Mouse (Mus musculus) liver, embryonic 16.5 days (tissue): ENCODE results near the gene Olfr211. TPM values are rescaled to one million over a fixed set of nuclear protein-coding genes. Genes with fewer than 3 reads are reported as not detected.

Source experiments
- ATAC-seq: fragments of 200-750 bp; cut with Nextera tagmentation; 2 replicates; pipeline ENCODE4 v1.8.0; 2017; ENCODE audit warnings: low read depth, mild to moderate bottlenecking, moderate number of reproducible peaks, moderate library complexity
- H3K27ac ChIP-seq: fragments of 300-500 bp; sonication (generic); 2 replicates; pipeline ENCODE4 v1.5.1; 2014; ENCODE audit warnings: mild to moderate bottlenecking, low read length
- H3K27me3 ChIP-seq: fragments of 300-500 bp; sonication (generic); 2 replicates; pipeline ENCODE4 v1.6.1; 2014; ENCODE audit warnings: low read depth, low read length, mixed read lengths; ENCODE audit not compliant: control insufficient read depth, insufficient read depth
- H3K36me3 ChIP-seq: fragments of 300-500 bp; sonication (generic); 2 replicates; pipeline ENCODE4 v1.6.1; 2014; ENCODE audit warnings: mild to moderate bottlenecking; ENCODE audit not compliant: control insufficient read depth, insufficient read depth
- H3K4me1 ChIP-seq: fragments of 300-500 bp; sonication (generic); 2 replicates; pipeline ENCODE4 v1.6.1; 2014; ENCODE audit warnings: low read depth, low read length, mixed read lengths; ENCODE audit not compliant: control insufficient read depth
- H3K4me2 ChIP-seq: fragments of 300-500 bp; sonication (generic); 2 replicates; pipeline ENCODE4 v1.6.1; 2014; ENCODE audit warnings: low read depth, low read length, mixed read lengths
- H3K4me3 ChIP-seq: fragments of 300-500 bp; sonication (generic); 2 replicates; pipeline ENCODE4 v1.5.1; 2014; ENCODE audit warnings: low read depth, mild to moderate bottlenecking, low read length
- H3K9ac ChIP-seq: fragments of 300-500 bp; sonication (generic); 2 replicates; pipeline ENCODE4 v1.6.1; 2014; ENCODE audit warnings: low read depth, low read length
- H3K9me3 ChIP-seq: fragments of 300-500 bp; sonication (generic); replicated peaks from 2 replicates; pipeline ENCODE4 v1.6.1; 2016; ENCODE audit warnings: low read length; ENCODE audit not compliant: control insufficient read depth
- WGBS: fragments of 180-500 bp; shearing (Covaris S2); extraction: QIAGEN DNeasy Blood & Tissue Kit; methylation state at CpG from one replicate; pipeline ENCODE4 v1.1.7; 2014; ENCODE audit not compliant: insufficient replicate concordance; 5-methylcytosine and 5-hydroxymethylcytosine counted together
- polyA plus RNA-seq: library from polyadenylated mRNA; unstranded; fragments of >200 nt; fragmentation: Nextera tagmentation; extraction: Ambion mirVana; gene quantifications from 2 replicates; pipeline ENCODE4 v1.2.1, GENCODE M21; 2015

Olfr211 gene
- polyA plus RNA-seq, result not detected in 2 replicates

- no peak within 1 kb of the TSS for H3K4me2 ChIP-seq
- H3K9ac ChIP-seq, result no peak within 1 kb of the TSS
- no peaks in the 10 kb centered on the region for H3K4me1 ChIP-seq
- no peaks in the 10 kb centered on the region for H3K27me3 ChIP-seq
- H3K36me3 ChIP-seq, result no peaks in the 10 kb centered on the region
- no peak for ATAC-seq
- H3K9me3 ChIP-seq, result no peaks in the 10 kb centered on the region
- WGBS, result 59% methylated on average over 4 of the region's 4 CpGs
- H3K4me3 ChIP-seq, result no peak within 1 kb of the TSS
- H3K27ac ChIP-seq, result no peak within 1 kb of the TSS
Observed at GRCm38 (mm10) chr6:116488791-116489190, at the start of gene Olfr211. Gene Olfr211, plus strand, starts transcription at chr6:116489091.

DNA sequence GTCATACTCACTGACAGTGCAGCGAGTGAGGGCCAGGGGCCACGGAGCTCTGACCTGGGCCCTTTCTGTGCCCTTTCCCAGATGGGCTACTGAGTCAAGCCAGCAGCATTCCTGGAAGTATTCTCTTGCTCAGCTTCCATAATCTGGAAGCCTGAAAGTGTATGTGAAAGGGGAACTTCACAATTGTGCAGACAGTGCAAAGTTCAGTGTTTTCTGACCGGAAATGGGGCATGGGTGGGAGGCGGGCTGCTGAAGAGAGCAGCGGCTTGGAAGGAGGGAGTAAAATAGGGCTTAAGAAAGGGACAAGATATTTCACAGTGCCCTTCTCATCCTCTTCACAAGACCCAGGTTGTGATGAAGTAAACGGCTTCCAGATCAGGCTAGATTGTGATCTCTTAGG, 49.4 kb upstream of the Olfr211 start:
- Histone ChIP-seq H3K4me2 (no peak overlapping the region), H3K4me3 (no peak overlapping the region), H3K36me3 (no peaks in the 10 kb centered on the region), H3K9ac (no peak overlapping the region), H3K4me1 (no peaks in the 10 kb centered on the region), H3K9me3 (no peaks in the 10 kb centered on the region), H3K27ac (no peak overlapping the region), H3K27me3 (no peaks in the 10 kb centered on the region)
- no peak for ATAC-seq
- WGBS, result 60% methylated on average over 6 of the region's 6 CpGs

DNA sequence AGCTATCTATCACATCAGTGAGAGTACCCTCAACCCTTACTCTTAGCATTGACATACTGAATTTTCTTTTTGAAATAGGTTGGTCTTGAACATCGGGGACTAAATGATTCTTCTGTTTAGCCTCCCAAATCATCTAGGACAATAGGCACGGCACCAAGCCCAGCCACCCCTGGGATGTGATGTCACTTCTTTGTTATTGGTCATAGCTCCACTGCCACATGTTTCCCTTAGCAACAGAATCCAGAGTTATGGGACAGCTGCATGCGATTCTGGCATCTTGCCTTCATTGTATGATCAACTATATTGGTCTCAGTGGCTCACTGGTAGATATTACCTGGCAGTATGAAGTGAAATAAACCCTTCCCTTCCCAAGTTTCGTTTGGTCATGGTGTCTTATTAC, 48.4 kb upstream of the Olfr211 start:
- WGBS, result 50% methylated on average over 4 of the region's 4 CpGs
- Histone ChIP-seq H3K4me3 (no peak overlapping the region), H3K9ac (no peak overlapping the region), H3K27me3 (no peaks in the 10 kb centered on the region), H3K36me3 (no peaks in the 10 kb centered on the region), H3K27ac (no peak overlapping the region), H3K4me1 (no peaks in the 10 kb centered on the region), H3K4me2 (no peak overlapping the region), H3K9me3 (no peaks in the 10 kb centered on the region)
- ATAC-seq, result no peak

DNA sequence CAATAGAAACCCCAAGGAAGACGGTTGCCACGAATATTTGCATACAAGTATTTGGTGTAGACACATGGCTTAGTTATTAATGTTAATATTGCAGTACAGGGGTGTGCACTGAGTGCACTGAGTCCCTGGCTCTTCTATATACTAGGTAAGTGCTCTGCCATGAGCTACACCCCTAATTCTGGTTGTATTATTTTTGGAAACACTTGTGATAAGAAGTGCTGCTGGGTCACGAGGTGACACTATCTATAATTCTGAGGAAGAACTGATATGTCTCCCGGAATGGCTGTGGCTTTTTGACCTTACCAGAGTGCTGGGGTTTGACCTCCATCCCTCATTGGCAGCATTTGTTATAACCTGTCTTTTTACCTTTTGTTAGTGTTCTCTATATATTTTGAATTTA, 48.0 kb upstream of the Olfr211 start:
- no peak for ATAC-seq
- no peak overlapping the region for H3K27ac ChIP-seq
- 34% methylated on average over 4 of the region's 4 CpGs for WGBS
- H3K4me1 ChIP-seq, result no peaks in the 10 kb centered on the region
- no peak overlapping the region for H3K4me2 ChIP-seq
- H3K9me3 ChIP-seq, result no peaks in the 10 kb centered on the region
- H3K9ac ChIP-seq, result no peak overlapping the region
- H3K4me3 ChIP-seq, result no peak overlapping the region
- no peaks in the 10 kb centered on the region for H3K27me3 ChIP-seq
- no peaks in the 10 kb centered on the region for H3K36me3 ChIP-seq

DNA sequence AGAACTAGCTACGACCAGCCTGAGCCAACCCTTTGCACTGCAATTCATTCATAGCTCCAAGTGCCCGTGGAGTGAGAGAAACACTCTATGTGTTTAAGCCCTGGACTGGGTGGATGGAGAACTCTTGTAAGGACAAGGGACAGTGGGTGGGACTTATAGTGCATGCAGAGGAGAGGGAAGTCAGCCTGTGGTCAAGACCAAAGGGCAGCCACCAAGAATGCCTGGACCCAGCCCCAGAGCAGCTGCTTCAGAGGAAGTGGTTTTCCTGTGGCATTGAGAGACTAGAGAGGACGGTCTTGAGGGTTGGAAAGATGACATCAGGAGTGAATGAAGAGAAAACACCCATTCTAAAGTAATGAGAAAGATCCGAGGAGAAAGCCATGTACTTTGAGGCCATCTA, 33.1 kb upstream of the Olfr211 start:
- Histone ChIP-seq H3K27ac (no peak overlapping the region), H3K4me2 (no peak overlapping the region), H3K9me3 (no peaks in the 10 kb centered on the region), H3K27me3 (peaks cover 9% of the 10 kb centered on the region), H3K9ac (no peak overlapping the region), H3K36me3 (no peaks in the 10 kb centered on the region), H3K4me1 (no peaks in the 10 kb centered on the region; the same call in none of the 2 replicates), H3K4me3 (no peak overlapping the region)
- WGBS, result 28% methylated on average over 4 of the region's 4 CpGs
- no peak for ATAC-seq

GRCm38 (mm10) chr6:116456482-116456881, 32.4 kb upstream of the Olfr211 start:
- H3K27me3 ChIP-seq, result peaks cover 16% of the 10 kb centered on the region
- no peak overlapping the region for H3K4me2 ChIP-seq
- WGBS, result 0% methylated on average over 1 of the region's 1 CpGs
- H3K9ac ChIP-seq, result no peak overlapping the region
- H3K27ac ChIP-seq, result no peak overlapping the region; the same call in 1 of the 2 replicates
- ATAC-seq, result no peak
- no peaks in the 10 kb centered on the region for H3K9me3 ChIP-seq
- no peaks in the 10 kb centered on the region for H3K36me3 ChIP-seq
- no peaks in the 10 kb centered on the region; the same call in none of the 2 replicates for H3K4me1 ChIP-seq
- H3K4me3 ChIP-seq, result no peak overlapping the region

- H3K4me2 ChIP-seq, result no peak overlapping the region
- peaks cover 18% of the 10 kb centered on the region for H3K27me3 ChIP-seq
- H3K27ac ChIP-seq, result no peak overlapping the region; the same call in 1 of the 2 replicates
- ATAC-seq, result no peak
- no peaks in the 10 kb centered on the region for H3K9me3 ChIP-seq
- H3K36me3 ChIP-seq, result no peaks in the 10 kb centered on the region
- WGBS, result 18% methylated on average over 4 of the region's 4 CpGs
- H3K4me1 ChIP-seq, result no peaks in the 10 kb centered on the region; the same call in none of the 2 replicates
- H3K4me3 ChIP-seq, result no peak overlapping the region
- no peak overlapping the region for H3K9ac ChIP-seq
Observed at GRCm38 (mm10) chr6:116458728-116459127, 30.2 kb upstream of the Olfr211 start.

GRCm38 (mm10) chr6:116459232-116459631, 29.7 kb upstream of the Olfr211 start:
- 26% methylated on average over 2 of the region's 2 CpGs for WGBS
- ATAC-seq, result no peak
- no peak overlapping the region for H3K4me2 ChIP-seq
- peaks cover 18% of the 10 kb centered on the region for H3K27me3 ChIP-seq
- H3K4me3 ChIP-seq, result no peak overlapping the region
- H3K36me3 ChIP-seq, result no peaks in the 10 kb centered on the region
- no peaks in the 10 kb centered on the region for H3K9me3 ChIP-seq
- no peak overlapping the region for H3K9ac ChIP-seq
- H3K4me1 ChIP-seq, result no peaks in the 10 kb centered on the region; the same call in none of the 2 replicates
- H3K27ac ChIP-seq, result peak overlapping the region; percentile 3; the same call in 1 of the 2 replicates

- H3K27ac ChIP-seq, result 0 out of 2 replicates have a peak within 1 kb of the TSS, but pooled peaks have one; percentile 5
- WGBS, result 2% methylated on average over 42 of the region's 43 CpGs
Observed at GRCm38 (mm10) chr6:116460544-116461283, 28.2 kb upstream of the Olfr211 start, which contains the start of gene Alox5. Gene Alox5, minus strand, starts transcription at chr6:116461178.

More at GRCm38 (mm10) chr6:116460544-116461283, 28.2 kb upstream of the Olfr211 start, which contains the start of gene Alox5:
- H3K27me3 ChIP-seq, result peaks cover 18% of the 10 kb centered on the region
- no peaks in the 10 kb centered on the region for H3K9me3 ChIP-seq
- peak within 1 kb of the TSS; percentile 31; the same call in 1 of the 2 replicates for H3K9ac ChIP-seq
- peak within 1 kb of the TSS; percentile 62 for H3K4me2 ChIP-seq
- no peaks in the 10 kb centered on the region; the same call in none of the 2 replicates for H3K4me1 ChIP-seq
- H3K36me3 ChIP-seq, result no peaks in the 10 kb centered on the region
- 0 out of 2 replicates have a peak, but pooled peaks have one; percentile 16 for ATAC-seq
- H3K4me3 ChIP-seq, result peak within 1 kb of the TSS; percentile 51
